Mouse (Mus musculus) bone marrow, adult 2 months (tissue): Measurements from ENCODE around the gene Rilp. TPM values are rescaled to one million over a fixed set of nuclear protein-coding genes. Genes with fewer than 3 reads are reported as not detected.
A peak's percentile ranks its signal among the peaks of the same experiment; 100 is the strongest.

Source experiments
- H3K27ac ChIP-seq: fragments of 200-500 bp; 2 replicates; pipeline ENCODE4 v1.5.1; 2012; ENCODE audit warnings: low read depth, mild to moderate bottlenecking, control low read depth, inconsistent platforms, low read length; ENCODE audit not compliant: control insufficient read depth, poor library complexity, insufficient read depth
- H3K4me1 ChIP-seq: fragments of 200-500 bp; 2 replicates; pipeline ENCODE4 v1.6.1; 2011; ENCODE audit warnings: low read length; ENCODE audit not compliant: control insufficient read depth, insufficient read depth
- H3K4me3 ChIP-seq: fragments of 200-500 bp; replicated peaks from 2 replicates; pipeline ENCODE3; 2011; ENCODE audit warnings: mild to moderate bottlenecking, low read depth, low read length, control low read depth; ENCODE audit not compliant: control insufficient read depth
- CTCF ChIP-seq: fragments of 200-500 bp; IDR thresholded peaks from 2 replicates; pipeline ENCODE4 v1.5.1; 2011; ENCODE audit warnings: low read length, control low read depth; ENCODE audit not compliant: control insufficient read depth, insufficient read depth
- POLR2A ChIP-seq: fragments of 200-500 bp; IDR thresholded peaks from 2 replicates; pipeline ENCODE4 v1.6.1; 2011; ENCODE audit warnings: low read depth, mild to moderate bottlenecking, control low read depth, low read length, borderline replicate concordance; ENCODE audit not compliant: control insufficient read depth
- WGBS: fragments of 180-500 bp; shearing (Covaris S2); methylation state at CpG from one replicate; pipeline ENCODE4 v1.1.7; 2018; 5-methylcytosine and 5-hydroxymethylcytosine counted together
- polyA plus RNA-seq: library from polyadenylated mRNA; stranded (reverse); fragments of >200 nt; gene quantifications from 2 replicates; pipeline ENCODE4 v1.2.4, GENCODE M21; 2011; ENCODE audit warnings: low replicate concordance; ENCODE audit not compliant: missing spikeins, insufficient read depth, insufficient read length

Gene Rilp
- polyA plus RNA-seq, 1 experiment: 3.2 TPM

GRCm38 (mm10) chr11:75540209-75540608, 30.3 kb downstream of the Rilp start:
- no peak for TF ChIP-seq POLR2A
- TF ChIP-seq CTCF: no peak
- WGBS: 77% methylated on average over 8 of the region's 8 CpGs
- H3K4me3 ChIP-seq: no peak overlapping the region
- peaks cover 1% of the 10 kb centered on the region for H3K4me1 ChIP-seq
- H3K27ac ChIP-seq: no peak overlapping the region; the same call in 1 of the 2 replicates

- 36% methylated on average over 19 of the region's 19 CpGs for WGBS
- Histone ChIP-seq H3K4me1 (peaks cover 1% of the 10 kb centered on the region), H3K27ac (peak overlapping the region; percentile 46), H3K4me3 (no peak overlapping the region)
- TF ChIP-seq POLR2A (no peak), CTCF (no peak)
Measured at GRCm38 (mm10) chr11:75540710-75541581, 31.1 kb downstream of the Rilp start.

- peaks cover 1% of the 10 kb centered on the region for H3K4me1 ChIP-seq
- H3K27ac ChIP-seq: no peak overlapping the region
- TF ChIP-seq CTCF (no peak), POLR2A (no peak)
- no peak overlapping the region for H3K4me3 ChIP-seq
- WGBS: 75% methylated on average over 9 of the region's 9 CpGs
Measured at GRCm38 (mm10) chr11:75544713-75545112, 34.8 kb downstream of the Rilp start.

- TF ChIP-seq POLR2A (no peak), CTCF (no peak)
- Histone ChIP-seq H3K4me1 (peaks cover 3% of the 10 kb centered on the region), H3K4me3 (no peak overlapping the region), H3K27ac (no peak overlapping the region)
- 75% methylated on average over 4 of the region's 4 CpGs for WGBS
Measured at GRCm38 (mm10) chr11:75546057-75546456, 36.2 kb downstream of the Rilp start.

GRCm38 (mm10) chr11:75549658-75550111, 39.8 kb downstream of the Rilp start:
- WGBS: 46% methylated on average over 5 of the region's 5 CpGs
- Histone ChIP-seq H3K4me3 (no peak overlapping the region), H3K27ac (no peak overlapping the region), H3K4me1 (peaks cover 2% of the 10 kb centered on the region; the same call in 1 of the 2 replicates)
- TF ChIP-seq POLR2A (no peak), CTCF (no peak)

- Histone ChIP-seq H3K27ac (no peak overlapping the region; the same call in 1 of the 2 replicates), H3K4me3 (no peak overlapping the region), H3K4me1 (peaks cover 2% of the 10 kb centered on the region; the same call in 1 of the 2 replicates)
- WGBS: 84% methylated on average over 12 of the region's 12 CpGs
- TF ChIP-seq CTCF (no peak), POLR2A (no peak)
Measured at GRCm38 (mm10) chr11:75550200-75550946, 40.5 kb downstream of the Rilp start.

- Histone ChIP-seq H3K27ac (no peak overlapping the region), H3K4me1 (peaks cover 2% of the 10 kb centered on the region; the same call in 1 of the 2 replicates), H3K4me3 (no peak overlapping the region)
- WGBS: 76% methylated on average over 5 of the region's 5 CpGs
- TF ChIP-seq CTCF (no peak), POLR2A (no peak)
Measured at GRCm38 (mm10) chr11:75551321-75551720, 41.4 kb downstream of the Rilp start.

- Histone ChIP-seq H3K4me3 (no peak overlapping the region), H3K27ac (no peak overlapping the region; the same call in 1 of the 2 replicates), H3K4me1 (peaks cover 2% of the 10 kb centered on the region; the same call in 1 of the 2 replicates)
- WGBS: 79% methylated on average over 9 of the region's 9 CpGs
- no peak for TF ChIP-seq CTCF
- no peak for TF ChIP-seq POLR2A
Measured at GRCm38 (mm10) chr11:75551961-75552441, 42.1 kb downstream of the Rilp start.
